Mouse (Mus musculus): ENCODE measurements around the gene Nucb2.

The Nucb2 gene

DNA sequence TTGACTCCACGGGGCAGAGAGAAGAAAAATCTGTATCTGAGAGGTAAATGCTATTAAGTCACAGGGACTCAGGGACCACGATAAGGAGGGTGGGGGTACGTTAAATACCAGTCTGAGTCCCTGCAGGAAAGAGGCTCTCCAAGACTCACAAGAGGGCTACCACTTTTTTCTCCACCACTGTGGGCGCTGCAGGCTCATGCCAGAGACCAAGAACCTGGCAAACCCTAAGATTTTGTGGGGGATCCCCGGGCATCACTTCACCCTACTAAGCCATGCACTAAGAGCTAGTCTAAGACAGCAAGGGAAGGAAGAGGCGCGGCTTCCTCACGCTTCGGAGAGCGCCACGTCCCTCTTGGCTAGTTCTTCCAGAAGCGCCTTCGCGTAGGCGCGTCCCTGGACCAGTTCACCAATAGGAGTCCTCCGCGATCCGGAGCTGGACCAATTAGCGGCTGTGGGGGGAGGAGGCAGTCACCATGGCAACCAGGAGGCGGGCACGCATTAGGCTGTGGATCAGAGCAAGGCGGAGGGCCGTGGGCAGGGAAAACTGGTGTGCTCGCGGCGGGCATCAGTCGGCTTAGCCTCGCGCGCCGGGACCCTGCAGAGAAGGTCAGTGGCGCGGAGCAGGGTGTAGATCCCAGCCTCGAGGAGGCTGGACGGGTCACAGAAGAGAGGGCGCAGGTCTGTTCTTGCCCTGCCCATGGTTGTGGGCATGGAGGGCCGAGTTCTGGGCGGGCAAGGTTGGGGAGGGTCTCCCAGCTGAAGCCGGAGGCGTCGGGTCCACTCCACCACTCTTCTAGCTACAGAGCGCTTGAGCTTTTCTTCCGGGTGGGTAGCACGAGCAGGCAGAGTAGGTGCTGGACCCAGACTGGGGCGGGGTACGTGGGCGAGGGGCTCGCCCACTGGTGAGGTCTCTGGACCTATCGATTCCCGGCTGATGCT, at the start of gene Nucb2:
Gene Nucb2, plus strand, starts transcription at position 491 of the 939 bp plus-strand sequence.
- DNase-seq (ENCODE audit: low read depth, low spot score), result peak; percentile 99

DNA sequence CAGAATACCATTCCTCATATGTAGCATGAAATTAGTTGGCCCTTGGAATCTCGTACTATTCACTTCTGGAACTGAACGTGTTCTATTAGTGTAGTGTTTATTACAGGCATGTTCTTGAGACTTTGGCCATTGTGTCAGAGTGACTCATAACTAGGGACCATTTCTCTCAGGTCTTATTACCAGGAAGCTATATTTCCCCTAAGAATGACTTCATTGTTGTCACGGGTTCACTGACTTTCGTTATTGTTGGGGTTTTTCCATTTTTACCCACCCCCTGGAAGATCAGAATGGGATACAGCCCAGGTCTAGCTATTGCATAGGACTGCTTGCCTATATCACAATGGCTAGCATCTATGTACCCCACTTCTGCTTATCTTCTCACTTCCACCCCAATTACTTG, 47.2 kb upstream of the Nucb2 start:
- no peak for DNase-seq (ENCODE audit: low read depth, low spot score)

DNA sequence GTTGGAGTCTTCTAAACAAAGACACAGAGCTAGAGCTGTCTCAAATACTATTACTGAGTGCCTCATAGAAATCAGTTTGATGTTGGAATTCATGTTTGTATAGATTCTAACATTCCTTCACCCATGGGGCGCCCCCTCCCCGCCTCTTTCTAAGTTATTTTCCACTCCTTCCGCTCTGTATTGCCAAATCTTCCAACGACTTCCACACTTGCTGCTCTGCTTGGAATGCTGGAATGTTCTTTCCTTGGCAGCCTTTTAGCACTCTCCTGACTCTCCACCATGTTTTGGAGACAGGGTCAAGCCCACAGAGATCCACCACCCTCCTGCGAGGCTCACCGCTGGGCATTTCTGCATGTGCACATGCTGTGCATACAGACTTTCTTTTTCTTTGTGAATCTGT, 46.8 kb upstream of the Nucb2 start:
- peak; percentile 39 for DNase-seq (ENCODE audit: low read depth, low spot score)

DNA sequence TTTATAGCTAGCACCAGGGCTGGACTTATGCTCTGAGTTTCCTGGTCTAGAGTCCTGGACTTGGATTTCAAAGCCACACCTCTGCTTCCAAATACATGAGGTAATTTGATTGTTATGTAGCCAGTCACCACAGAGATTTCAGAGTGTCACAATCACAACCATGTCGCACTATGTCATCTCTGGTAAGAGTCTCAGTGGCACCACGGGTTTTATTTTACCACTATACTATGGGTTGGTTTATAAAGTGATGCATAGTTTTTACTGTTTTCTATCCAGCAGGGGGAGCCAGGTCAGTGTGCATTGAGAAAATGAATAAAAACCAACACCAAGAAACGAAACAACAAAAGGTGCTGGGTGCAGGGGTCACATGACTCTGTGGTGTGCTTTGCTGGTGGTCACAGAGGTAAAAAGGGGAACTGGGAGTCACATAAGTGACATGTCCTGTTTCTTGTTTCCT, 45.2 kb upstream of the Nucb2 start:
- DNase-seq (ENCODE audit: low read depth, low spot score), result peak; percentile 21

DNA sequence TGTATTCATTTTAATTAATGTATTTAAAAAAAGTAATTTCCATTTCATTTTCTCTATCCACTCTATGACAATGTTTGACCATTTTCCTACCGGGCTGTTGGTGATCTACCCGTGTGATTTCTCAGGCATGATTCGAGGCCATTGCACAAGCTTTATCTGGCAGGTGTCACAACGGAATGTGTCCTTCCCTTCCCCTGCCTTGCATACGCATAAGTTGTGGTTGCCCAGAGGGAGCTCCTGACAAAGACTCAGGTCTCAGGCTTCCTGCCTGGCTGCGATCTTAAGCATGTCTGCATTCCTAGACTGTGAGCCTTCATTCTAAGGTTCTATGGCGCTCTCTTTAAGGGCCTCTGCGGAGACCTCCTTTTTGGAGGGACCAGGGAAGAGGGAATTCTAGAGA, 42.1 kb upstream of the Nucb2 start:
- DNase-seq (ENCODE audit: low read depth, low spot score), result peak; percentile 75

DNA sequence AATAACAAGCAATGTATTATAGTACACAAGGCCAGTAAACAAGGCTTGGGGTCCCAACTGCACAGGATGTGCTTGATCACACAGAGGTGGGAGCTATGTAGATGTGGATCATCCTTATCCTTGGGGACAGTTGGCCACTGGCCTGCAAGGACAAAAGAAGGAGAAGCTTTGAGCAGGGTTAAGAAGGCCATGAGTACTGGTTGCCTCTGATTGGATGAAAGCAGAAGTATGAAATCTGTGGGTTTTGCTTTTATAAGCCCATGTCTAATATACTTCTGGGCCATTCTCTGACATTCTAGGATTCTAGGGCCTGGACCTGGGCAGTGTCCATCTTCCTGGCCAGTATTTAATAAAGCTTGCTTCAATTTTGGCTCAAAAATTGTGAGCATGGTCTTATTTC, 28.3 kb upstream of the Nucb2 start:
- no peak for DNase-seq (ENCODE audit: low read depth, low spot score)

DNA sequence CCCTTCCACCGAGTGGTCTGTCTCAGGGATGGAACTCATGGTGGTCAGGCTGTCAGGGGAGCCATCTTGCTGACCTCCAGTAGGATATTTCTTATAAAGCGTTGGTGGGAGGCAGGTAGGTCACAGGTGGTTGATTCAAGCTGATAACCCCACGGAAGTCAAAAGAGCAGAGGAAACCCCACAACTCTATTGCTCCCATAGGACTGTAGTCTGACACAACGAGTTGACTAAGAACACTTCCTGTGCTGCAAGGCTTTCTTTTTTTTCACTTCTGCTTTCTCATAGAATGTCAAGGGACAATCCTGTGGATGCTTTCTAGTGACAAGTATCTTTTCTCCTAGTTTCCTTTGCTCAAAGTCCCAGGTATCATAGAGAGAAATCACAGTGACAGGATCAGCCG, 27.9 kb upstream of the Nucb2 start:
- DNase-seq (ENCODE audit: low read depth, low spot score), result no peak

DNA sequence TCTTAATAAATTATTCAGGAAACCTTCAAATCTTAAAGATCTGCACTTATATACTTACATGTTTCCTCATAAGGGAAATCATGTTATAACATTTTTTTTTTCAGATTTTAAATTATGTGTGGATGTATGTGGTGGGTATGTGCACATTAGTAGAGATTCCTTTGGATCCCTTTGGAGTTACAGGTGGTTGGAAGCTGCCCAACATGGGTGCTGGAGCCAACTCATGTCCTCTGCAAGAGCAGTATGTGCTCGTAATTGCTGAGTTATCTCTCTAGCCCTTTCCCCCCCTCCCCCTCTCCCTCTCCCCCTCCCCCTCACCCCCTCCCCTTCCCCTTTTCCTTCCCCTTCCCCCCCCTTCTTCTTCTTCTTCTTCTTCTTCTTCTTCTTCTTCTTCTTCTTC, 21.1 kb upstream of the Nucb2 start:
- DNase-seq (ENCODE audit: low read depth, low spot score), result no peak

DNA sequence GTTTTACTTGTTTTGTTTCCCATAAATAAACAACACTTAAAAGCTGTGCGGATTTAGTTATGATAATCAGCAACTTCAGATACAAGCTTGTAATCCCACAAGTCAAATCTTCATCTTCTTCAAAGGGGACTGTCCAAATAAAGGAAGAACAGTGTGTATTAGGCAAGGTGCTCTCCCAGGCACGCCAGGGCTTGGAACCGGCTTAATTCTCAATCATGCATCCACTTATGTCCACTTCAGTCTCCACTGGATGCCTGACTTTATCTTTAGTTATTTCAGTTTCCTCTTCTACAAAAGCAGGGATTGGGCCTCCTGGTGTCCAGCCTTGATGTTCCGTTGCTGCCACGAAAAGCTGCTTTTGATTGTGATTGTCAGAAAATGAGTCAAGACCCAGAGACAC, 20.4 kb upstream of the Nucb2 start:
- no peak for DNase-seq (ENCODE audit: low read depth, low spot score)

DNA sequence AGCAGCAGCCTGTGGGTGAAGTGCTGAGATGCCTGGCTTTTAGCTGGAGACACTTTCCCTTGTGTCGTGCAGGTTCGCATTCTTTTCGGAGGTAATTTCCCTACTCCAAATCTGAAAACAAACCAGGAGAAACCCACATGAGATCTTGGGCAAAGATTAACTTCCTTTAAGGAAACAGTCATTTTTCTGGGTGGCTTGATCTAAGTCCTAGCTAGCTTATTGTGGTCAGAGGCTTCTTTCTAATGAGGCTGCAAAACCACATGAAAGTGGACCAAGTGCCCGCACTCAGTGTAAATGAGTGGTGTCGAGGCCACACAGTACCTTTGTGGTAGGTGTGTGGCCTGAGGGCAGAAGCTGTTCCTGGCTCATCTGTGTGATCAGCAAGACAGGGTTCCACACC, 20.0 kb upstream of the Nucb2 start:
- DNase-seq (ENCODE audit: low read depth, low spot score), result no peak

DNA sequence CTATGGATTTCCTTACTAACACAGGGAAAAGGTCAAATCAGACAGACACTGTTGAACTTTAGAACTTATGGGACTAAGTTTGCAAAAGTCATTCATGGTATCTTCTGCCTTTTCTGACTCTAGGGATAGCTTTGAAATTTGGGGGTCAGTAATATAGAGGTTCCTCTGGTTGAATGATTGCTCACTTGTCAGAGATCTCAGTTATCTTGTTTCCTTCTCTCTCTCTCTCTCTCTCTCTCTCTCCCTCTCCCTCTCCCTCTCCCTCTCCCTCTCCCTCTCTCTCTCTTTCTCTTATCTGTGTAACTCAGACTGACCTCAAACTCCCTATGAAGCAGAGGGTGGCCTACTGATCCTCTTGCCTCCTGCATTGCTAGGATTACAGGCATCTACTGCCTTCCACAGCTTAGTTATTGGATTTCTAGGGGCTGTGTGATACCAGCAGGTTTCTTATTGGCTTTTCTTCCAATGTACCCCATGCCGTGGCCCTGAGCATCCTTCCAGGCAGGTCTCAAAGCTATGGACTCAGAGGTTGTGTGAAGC, 19.0 kb upstream of the Nucb2 start:
- DNase-seq (ENCODE audit: low read depth, low spot score), result no peak

DNA sequence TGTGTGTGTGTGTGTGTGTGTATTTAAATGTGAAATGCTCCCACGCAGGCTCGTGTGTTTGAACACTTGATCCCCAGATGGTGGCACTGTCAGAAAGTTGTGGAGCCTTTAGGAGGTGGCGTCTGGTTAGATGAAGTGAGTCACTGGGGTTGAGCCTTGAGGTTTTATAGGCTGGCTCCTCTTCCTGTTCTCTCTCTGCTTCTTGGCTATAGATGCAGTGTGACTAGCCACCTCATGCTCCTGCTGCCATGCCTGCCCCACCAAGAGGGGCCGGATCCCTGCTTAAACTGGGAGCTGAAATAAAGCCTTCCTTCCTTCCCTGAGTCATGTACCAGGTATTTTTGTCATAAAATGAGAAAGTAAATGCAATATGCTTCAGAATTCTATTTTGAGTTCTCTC, 13.1 kb upstream of the Nucb2 start:
- DNase-seq (ENCODE audit: low read depth, low spot score), result no peak

DNA sequence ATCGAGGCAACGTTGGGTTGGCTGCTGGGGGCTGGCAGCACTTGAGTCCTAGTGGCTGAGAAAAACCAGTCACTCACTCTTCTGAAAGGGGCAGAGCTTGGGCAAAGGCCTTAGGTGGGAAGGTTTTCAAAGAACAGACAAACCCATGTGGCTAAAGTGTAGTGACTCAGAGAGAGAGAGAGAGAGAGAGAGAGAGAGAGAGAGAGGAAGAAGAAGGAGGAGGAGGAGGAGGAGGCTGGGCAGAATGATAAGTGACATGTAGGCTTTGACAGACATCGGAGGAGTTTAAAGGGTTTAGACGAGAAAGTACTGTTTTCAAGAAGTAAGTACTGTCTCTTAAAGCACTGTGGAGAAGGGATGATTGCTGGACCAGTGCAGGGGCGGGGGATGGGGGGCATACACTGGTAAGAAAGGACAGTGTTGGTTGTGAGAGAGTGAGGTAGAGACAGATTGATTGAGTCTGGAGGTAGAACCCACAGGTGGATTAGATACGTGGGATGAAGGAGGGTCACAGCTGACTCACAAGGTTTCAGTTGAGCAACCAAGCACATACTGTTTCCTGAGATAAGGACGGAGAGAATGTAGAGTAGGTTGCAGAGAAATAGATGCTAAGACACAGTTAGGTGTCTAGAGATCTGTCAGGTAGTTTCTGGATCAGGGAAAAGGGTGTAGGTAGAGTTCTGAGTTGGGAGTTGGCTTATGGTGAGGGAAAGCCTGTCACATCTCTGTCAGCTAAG, 10.7 kb upstream of the Nucb2 start:
- DNase-seq (ENCODE audit: low read depth, low spot score), result no peak

DNA sequence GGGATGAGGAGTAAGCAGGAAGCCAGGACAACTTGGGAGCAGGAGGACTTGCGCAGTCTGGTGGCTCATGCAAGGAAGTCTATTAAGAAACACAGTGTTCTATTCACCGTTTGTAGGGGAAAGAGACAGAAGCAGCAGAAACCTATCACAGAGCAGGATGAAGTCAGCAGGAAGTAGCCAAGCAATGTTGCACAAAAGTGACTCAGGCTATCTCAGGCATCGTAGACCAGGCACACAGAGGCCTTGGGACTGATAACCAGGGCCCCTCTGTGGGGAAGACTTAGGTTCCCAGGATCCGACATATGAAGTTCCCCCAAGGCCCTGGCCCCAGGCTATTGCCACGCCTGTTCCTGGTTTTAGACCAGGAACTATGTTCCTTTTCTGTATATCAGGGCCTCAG, 9.6 kb upstream of the Nucb2 start:
- no peak for DNase-seq (ENCODE audit: low read depth, low spot score)

DNA sequence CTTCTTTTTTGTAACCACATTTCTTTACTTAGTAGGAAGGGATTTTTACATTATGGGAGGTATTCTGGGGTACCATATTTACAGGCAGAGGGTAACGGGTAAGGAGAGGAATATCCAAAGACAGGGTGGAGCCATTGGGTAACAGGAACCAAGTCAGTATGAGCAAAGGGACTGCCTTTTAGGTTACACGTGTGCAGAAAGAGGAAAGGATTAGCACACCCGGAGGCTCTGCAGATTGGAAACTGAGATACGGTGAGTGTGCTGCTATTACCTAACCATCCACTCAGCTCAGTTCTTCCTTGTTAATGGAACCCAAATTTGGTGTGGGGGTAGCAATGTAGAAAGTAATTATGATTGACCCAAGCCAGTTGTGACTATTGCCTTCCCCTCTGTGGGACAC, 7.4 kb upstream of the Nucb2 start:
- no peak for DNase-seq (ENCODE audit: low read depth, low spot score)

DNA sequence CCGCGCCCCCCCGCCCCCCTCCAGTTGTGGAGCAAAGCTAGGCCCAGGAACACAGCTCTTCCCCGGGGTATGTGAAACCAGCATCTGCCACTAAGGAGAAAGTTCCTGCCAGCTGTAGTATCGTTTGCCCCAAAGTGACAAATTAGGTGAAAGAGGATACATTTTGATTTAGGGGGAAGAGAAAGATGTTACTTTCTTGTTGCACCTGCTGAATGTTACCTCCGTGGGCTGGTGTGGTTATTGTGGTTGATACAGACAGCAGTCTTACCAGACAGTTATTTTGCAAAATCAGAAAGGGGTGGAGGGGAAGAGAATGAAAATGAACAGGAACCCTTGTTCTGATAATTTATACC, 625 bp downstream of the Nucb2 start:
- no peak for DNase-seq (ENCODE audit: low read depth, low spot score)

DNA sequence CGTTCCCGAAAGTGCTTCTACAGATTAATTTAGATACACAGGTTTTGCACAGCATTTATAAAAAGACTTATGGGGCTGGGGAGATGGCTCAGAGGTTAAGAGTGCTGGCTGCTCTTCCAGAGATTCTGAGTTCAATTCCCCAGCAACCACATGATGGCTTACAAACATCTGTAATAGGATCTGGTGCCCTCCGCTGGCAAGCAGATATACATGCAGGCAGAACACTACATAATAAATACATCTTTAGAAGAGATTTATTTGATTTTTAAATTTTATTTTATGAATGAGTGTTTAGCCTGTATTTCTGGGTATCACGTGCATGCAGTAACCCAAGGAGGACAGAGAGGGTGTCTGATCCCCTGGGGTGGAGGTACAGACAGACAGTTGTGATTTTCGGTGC, 9.9 kb downstream of the Nucb2 start:
- DNase-seq (ENCODE audit: low read depth, low spot score), result peak; percentile 29

DNA sequence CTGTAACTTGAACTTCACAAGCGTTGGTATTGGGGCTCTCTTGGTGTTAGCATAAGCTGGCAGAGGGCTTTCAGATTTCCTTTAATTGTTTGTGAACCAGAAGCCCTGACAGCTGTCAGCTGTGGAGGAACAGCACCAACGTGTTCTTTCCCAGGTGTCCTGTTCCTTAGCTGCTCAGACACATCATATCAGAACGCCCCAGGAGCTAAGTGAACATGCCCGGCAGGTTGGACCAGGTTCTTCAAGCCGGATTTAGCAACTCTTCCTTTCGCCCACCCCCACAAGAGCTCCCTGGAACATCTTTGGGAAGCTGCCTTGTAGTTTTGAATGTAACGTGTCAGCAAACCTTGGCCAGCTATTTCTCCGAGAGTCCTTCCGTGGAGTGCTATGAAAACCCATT, 10.4 kb downstream of the Nucb2 start:
- no peak for DNase-seq (ENCODE audit: low read depth, low spot score)

DNA sequence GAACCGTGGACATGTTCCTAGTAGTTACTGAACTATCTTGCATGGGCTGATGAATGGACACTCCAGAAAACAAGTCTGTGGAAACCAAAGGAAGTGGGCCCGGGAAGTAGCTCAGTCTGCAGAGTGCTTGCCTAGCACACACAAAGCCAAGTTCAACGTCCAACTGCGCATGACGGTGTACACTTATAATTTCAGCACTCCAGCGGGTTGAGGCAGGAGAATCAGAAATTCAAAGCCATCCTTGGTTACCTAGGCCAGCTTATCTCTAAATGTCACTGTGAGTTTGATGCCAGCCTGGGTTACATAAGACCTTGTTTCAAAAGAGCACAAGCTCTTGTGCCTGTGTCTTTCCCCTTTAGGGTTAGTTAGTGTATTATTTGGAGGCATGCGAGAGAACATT, 10.9 kb downstream of the Nucb2 start:
- no peak for DNase-seq (ENCODE audit: low read depth, low spot score)

DNA sequence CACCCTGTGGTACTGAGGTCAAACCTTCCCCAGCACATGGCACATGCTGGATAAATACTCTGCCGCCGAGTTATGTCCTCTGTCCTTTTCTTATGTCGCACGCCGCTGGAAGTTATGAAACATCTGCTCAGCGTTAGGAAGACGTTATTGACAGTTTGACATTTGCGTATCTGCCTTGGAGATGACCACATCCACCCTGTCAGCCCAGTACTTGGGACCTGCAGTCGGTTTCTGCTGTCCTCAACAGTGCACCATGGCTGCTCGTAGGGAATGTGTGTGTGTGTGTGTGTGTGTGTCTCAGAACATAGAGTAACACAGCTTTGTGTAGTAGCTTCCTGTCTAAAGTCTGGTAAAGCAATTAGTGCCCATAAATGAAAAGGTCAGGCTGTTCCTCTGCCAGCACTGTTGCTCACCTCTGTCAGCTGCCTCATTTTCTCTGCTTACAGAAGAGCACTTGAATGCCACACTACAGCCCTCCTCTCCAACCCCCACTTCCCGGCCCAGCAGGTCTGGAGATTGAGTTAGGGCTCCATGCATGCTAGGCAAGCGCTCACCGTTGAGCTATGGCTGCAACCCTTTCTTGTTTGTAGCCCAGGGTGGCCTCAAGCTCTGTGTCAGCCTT, 11.5 kb downstream of the Nucb2 start:
- DNase-seq (ENCODE audit: low read depth, low spot score), result no peak

DNA sequence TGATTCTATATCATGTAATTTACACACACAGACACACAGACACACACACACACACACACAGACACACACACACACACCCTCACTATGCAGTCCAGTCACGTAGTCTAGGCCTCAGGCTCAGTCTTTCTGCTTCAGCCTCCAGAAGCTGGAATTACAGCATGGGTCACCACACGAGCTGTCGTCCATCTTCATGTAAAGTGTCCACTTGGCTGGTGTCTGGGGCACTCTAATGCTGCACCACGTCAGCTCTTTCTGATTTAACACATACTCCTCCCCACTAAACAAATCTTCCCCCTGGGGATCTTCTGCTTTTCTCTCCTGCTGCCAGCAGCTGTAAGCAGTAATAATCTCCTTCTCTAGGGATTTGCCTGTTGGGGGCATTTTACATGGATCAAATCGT, 13.1 kb downstream of the Nucb2 start:
- no peak for DNase-seq (ENCODE audit: low read depth, low spot score)

DNA sequence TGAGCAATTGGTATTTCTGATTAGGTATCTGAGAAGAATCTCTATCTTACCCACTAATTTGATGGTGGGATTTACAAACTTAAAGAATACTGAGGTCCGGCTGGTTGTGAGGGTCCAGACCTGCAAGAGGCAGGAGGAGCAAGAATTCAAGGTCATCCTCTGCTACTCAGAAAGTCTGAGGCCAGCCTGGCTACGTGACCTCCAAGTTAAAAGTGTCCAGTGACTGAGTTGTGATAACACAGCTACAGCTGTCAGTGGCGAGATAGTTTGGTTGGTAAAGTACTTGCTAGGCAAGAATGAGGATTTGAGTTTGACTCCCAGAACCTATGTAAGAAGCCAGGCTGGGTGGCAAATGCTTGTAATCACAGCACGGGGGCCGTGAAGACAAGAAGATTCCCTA, 14.0 kb downstream of the Nucb2 start:
- DNase-seq (ENCODE audit: low read depth, low spot score), result no peak
